Mouse (Mus musculus) lung, postnatal 14 days (tissue): ENCODE measurements around the gene Bcas2.

ENCODE experiments used
- DNase-seq: peaks from one replicate; pipeline ENCODE4 v3.0.0; 2021

Gene Bcas2

DNA sequence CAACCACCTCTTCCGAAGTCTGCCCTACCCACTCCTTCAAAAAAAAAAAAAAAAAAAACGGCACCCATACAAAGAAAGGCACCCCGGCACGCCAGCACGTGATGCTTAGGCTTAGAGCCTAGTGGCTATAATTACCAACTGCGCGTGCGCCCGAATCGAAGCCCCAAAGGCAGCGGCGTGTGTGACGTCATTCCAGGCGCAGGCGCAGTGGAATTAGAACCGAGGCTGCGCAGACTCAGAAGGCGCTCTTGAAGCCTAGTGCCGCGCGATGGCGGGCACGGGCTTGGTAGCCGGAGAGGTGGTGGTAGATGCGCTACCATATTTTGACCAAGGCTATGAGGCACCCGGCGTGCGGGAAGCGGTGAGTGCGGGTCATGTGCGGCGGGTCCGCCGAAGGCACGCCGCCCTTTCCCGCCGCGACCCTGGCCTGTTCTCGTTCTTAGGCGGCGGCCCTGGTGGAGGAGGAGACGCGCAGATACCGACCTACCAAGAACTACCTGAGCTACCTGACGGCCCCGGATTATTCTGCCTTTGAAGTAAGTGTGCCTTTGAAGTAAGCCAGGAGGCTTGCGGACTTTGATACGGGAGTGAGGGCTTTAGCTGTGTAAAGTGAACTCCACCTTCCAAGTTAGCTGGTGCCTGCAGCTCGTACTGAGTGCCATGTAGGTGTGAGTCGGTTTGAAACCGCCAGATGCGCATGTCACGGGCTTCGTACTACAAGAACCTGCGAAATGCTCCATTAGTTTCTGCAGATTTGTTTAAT is at the start of gene Bcas2:
TSS of gene Bcas2 (plus strand) at position 151 of the 763 bp plus-strand sequence.
- DNase-seq, result peak; percentile 99

DNA sequence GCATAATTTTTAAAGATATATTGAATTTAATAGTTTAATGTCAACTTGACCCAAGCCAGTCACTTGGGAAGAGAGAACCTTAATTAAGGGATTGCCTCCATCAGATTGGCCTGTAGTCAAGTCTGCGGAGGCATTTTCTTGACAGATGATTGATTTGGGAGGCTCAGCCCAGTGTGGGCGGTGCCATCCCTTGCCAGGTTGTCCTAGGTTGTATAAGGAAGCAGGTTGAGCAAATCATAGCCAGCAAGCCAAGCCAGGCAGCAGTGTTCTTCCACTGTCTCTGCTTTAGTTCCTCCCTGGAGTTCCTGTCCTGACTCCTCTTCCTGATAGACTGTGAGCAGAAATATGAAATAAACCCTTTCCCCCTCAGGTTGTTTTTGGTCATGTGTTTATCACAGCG is 47.8 kb upstream of the Bcas2 start:
- no peak for DNase-seq

DNA sequence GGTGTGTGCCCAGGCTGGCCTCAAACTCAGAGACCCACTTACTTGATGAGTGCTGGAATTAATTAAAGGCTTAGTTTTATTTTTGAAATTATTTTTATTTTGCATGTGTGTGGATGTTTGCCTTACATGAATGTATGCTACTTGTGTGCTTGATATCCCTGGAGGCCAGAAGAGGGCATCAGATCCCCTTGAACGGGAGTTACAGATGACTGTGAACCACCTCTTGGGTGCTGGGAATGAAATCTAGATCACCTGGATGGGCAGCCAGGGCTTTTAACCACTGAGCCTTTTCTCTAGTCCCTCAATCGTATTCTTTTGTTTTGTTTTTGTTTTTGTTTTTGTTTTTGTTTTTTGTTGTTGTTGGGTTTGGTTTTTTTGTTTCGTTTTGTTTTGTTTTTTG is 45.3 kb upstream of the Bcas2 start:
- DNase-seq, result no peak

DNA sequence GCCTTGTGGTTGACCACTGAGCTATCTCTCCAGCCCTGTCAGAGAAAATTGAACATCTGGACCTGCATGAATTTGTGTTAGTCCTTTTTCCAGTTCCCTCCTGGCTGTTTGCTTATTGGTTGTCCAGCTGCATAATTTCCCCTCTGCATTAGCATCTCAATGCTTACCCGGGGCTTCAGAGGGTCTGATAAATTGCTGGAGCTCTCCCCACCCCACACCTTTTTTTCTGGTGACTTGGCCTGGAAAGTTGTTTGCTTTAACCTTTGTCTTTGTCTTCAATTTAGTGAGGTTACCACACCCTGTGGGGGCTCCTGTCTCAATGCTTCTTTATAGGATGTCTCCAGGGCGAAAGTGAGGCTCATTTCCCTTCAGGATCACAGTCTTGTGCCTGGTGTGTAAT is 44.3 kb upstream of the Bcas2 start:
- DNase-seq, result no peak

DNA sequence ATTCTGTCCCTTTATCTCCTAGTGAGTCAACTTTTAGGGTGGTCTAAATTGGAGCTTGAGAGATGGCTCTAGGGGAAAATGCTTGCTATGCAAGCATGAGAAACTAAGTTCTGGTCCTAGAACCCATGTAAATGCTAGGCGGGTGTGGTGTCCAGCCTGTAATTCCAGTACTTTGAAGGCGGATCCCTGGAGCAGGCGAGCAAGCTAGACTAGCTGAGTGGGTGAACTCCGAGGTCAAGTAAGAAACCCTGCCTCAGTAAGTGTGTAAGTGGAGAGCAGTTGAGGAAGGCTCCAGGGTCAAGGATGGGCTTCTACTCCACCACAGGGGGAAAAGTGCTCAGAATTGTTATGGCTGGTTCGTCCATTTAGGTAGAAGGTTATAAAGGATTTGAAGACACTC is 43.7 kb upstream of the Bcas2 start:
- DNase-seq, result no peak

DNA sequence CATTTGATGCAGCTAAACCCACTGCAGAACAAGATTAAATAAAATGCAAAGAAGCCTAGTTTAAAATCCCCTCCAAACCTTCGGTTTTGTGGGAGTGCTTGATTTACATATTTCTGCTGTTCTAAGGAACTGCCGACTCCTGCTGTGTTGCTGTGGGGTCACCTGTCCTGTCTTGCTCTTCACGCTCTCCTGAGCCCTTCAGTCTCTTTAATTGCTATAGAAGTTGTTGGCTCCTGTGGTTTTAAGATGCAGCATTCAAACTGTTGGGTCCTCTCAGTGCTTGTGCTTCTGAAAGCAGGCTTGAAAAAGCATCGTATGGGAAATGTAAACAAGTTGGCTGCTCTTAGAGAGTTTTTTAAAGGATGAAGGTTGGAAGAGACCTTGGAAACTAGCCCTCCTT is 43.2 kb upstream of the Bcas2 start:
- no peak for DNase-seq

DNA sequence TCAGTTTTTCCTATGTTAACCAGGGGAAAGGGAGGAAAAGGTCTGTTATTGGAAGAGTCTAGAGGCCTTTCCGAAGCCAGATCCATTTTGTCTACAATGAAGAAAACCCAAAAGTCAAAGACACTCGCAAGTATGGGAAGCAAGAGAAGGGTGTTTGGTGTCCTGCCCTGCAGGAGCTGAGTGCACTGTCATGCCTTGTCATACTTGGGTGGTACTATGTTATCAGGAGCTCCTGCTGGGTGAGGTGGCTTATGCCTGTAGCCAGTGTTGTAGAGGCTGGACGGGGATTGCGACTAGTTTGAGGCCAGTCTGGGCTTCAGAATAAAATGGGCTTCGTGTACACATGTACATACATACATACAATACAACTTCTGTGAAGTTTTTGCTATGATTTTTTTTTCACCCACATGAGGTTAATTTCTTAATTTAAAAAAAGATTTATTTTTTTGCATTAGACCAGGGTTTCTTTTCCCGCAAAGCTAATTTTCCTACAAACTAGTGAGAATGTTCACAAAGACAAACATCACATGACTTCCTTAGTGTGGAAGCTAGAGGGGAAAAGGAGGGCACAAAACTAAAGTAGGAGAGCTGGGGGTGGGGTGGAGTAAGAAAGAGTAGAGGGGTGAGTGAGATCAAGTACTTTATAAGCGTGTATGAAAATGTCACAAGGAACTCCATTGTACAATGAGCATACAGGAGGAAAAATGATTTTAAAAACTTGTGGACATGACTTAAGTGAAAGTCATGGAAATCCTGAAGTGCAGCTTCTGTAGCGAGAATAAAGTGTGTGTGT is 41.9 kb upstream of the Bcas2 start:
- DNase-seq, result no peak

DNA sequence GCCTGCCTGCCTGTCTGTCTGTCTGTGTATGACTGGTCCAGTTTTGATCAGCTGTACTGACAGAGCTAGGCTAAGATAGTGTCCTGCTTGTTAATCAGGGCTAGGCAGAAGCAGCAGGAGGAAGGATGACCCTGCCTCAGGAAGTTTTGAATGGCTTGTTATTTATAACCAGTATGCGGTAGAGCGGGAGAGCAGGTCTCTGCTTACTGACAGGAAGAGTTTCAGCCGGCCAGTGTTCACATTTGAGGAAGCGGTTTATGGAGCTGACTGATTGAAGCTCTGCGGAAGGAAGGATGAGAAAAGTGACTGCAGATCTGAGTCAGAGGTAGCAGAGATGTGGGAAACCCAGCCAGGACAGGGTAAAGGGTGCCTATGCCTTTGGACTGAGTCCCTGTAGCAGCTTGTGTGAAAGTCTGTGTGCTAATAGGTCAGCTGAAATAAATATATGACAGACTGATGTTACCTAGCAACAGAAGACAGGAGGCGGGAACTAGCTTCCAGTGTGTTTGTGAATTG is 41.2 kb upstream of the Bcas2 start:
- peak; percentile 19 for DNase-seq

DNA sequence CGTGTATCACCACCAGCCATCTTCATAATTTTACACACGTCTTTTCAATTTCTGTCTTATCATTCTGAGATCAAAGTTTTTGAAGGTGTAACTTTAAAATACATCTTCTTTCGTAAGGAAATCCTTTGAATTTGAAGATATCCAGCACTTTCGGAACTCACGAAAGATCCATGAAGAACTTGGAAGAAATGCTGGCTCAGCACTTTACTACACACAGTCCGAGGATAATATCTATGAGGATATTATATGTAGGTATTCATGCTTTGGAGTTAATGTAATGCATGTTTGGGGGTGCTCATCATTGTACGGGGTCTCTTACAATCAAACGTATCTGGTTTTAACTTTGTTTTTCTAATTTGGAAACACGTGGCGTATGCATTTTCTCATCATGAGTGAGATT is 38.4 kb upstream of the Bcas2 start:
- DNase-seq, result no peak

DNA sequence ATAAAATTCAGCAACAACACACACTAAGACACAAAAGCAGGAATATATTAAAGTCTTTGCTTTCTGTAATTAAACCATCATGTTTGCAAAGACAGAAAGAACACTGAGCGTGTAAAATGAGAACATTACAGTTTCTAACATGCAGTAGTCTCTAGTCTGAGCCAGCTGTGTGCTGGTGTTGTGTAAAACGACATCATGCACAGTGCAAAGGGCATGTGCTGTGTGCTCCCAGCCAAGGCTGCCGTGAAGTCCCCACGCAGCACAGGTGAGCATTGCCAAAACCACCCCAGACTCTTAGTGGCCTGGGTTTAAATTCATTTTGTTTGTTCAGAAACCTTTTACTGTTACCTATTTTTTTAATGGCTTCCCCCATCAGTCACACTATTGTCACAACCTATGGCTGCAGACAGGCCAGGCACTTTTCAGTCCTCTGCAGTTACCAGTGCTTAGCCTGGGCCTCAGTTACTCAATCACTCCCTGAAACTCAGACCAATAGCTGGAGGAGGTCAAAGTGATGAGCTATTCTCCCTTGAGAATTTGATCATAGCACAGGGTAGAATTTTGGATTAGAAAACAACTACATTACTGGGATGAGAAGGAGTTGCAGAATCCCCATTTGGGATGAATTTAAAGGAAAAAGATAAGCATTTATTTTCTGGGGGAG is 34.9 kb upstream of the Bcas2 start:
- DNase-seq, result no peak

DNA sequence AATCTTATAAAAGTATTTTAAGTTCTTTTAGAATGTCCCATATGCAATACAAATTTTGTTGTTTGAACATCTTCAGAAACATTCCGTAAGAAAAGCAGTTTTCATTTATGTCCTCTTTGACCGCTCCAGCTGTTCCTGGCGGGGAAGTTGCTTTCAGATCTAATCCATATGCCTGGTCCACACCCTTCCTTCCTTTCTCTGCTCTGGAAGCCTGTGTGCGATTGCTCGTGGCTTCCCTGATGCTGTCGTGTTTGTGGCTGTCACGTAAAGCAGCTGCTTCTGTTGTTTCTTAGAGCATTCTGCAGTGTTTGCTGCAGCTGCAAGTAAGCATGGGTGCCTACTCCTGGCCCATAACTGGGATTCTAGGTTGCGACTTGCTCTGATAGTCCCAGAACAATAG is 32.4 kb upstream of the Bcas2 start:
- peak; percentile 48 for DNase-seq

DNA sequence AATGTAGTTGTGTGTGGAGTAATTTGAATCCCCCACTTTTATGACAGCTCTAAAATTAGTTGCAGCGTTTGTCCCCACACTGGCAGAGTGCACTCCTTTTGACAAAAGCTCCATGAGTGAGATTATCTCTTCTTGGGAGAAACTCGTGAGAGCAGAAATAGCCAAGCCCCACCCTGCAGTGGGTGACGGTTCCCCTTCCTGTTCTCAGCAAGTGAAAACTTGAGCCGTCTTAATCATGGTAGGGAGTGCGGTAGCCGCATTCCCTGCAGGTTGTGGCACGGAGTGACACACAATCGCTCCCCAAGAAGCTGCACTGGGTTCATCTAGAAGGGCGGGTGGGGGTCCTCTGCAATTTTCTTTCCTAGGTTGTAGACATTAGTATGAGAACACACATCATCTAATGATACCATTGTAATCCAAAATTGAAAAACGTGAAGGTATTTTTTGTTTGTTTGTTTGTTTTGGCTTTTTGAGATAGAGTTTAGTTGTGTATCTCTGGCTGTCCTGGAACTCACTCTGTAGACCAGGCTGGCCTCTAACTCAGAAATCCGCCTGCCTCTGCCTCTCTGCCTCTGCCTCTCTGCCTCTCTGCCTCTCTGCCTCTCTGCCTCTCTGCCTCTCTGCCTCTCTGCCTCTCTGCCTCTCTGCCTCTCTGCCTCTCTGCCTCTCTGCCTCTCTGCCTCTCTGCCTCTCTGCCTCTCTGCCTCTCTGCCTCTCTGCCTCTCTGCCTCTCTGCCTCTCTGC is 31.2 kb upstream of the Bcas2 start:
- peak; percentile 28 for DNase-seq

DNA sequence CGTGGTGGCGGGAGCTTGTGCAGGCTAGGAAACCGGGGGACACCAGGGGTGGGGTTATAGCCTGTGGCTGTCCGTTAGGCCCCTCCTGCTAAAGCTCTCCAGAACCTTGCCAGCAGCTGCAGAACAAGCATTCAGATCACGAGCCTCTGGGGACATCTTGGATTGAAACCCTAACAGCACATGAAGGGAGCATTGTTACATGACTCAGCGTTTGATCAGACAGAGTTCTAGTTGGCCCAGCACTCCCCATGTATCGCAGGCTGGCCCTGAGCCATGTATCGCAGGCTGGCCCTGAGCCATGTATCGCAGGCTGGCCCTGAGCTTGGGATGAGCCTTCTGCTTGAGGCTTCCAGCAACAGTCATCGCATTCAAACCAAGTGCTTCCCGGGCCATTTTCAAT is 30.2 kb upstream of the Bcas2 start:
- DNase-seq, result peak; percentile 17

DNA sequence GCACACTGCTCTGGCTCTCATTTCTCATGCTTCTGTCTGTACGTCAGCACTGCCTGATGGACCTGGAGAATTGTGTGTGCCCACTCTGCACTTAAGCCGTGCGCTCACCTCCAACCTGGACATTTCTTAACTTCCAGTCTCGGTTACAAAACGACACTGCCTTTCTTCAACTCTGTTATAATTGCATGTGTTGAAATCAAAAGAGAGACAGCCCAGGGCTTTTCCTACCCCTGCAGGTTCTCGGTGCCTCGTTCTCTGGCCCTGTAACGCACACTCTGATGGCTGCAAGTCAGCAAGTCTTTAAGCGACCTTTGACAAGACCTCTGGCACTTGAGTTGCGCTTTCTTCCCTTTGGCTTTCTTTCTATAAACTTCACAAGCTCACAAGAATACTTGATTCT is 29.1 kb upstream of the Bcas2 start:
- DNase-seq, result no peak

DNA sequence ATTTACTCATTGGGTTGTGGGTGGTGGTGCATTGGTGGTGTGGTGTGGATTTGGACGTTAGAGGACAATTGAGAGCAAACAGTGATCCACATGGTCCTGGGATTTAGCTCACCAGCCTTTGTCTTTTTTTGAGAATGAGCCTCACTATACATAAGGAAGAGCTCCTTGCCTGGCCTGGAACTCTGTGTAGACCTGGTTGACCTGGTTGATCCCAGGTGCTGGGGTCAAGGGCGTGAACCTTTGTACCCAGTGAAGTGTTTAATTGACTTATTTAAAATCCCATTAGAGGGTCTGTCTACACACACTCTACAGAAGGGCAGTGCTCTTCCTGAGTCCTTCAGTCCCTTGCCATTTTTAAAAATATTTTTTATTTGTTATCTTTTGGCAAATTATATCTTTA is 26.1 kb upstream of the Bcas2 start:
- no peak for DNase-seq

DNA sequence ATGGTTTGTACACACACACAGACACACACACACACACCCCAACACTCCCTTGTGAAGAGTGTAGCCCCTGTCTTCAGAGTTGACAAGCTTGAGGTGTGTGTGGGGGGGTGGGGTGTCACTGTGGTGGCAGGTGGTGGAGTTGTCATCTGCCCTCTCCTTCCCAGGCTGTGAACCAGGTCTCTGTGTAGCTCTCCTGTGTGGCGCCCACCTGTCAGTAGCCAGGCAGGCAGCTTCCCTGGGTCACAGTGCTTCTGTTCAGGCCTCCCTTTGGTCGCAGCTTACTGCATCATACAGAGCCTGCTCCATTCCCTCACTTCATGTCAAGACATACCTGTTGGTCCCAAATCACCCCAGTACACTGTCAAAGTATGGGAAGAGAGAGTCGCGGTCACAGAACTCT is 25.7 kb upstream of the Bcas2 start:
- DNase-seq, result no peak

DNA sequence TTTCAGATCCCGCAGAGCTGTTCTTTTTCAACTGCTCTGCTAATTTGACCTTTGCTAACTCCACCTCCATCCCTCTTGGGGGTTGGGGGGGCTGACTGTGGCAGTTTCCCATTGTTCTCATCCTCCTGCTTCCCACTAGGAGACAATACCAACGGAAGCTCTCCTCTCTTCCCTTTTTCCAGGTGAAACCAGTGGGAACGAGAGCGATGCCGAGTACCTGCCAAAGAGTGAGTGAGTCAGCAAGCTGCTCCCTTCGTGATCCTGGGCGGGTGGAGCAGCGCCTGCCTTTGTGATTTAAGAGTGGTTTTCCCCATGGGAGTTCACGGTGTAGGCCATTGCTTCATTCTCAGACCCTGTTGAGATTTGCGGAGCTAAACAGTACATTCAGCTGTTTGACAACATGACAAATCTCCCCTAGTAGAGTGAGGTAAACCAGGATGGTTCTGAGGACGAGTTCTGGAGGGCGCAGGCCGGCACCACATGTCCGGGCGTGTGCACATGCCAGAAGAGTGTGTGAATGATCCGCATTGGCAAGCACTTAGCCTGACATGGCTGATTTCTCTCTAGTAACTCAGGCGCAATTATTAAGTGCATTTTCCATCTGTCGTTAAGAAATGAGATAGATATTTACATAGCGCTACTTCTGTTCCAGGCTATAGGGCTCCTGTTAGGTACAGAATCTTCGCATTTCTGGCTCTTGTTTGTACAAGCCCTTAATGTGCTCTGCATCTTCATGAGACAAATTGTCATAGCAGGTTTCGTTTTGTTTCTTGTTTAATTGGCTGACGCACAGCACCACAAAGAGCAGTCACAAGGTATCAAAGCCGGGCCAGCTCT is 24.9 kb upstream of the Bcas2 start:
- no peak for DNase-seq

DNA sequence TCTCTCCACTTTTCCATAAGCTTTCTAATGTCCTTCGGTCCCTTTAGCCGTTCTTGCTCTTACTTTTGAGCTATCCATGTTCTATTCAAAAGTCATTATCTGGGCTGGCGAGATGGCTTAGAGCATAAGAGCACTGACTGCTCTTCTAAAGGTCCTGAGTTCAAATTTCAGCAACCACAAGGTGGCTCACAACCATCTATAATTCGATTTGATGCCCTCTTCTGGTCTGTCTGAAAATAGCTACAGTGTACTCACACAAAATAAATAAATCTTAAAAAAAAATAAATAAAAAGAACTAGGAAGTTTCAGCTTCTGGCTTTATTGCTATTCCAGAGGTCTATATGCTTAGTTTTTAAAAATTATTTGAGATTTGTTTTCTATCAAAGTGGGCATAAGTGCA is 23.7 kb upstream of the Bcas2 start:
- DNase-seq, result no peak

DNA sequence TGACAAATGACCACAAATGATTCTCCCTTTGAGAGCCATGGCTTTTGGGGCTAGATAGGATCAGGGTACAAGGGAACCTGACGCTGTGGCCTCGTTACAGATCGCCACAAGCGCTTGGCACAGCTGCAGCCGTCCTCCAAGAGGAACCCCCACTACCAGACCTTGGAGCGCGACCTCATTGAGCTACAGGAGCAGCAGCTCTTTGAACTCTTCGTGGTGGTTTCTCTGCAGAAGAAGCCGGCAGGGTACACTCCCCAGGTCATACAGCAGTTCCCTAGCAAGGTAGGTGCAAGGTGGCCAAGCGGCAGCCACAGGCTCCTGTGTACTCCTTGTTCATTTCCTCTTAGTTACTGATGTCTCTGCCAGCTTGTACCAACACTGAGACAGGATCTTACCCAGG is 22.5 kb upstream of the Bcas2 start:
- no peak for DNase-seq

DNA sequence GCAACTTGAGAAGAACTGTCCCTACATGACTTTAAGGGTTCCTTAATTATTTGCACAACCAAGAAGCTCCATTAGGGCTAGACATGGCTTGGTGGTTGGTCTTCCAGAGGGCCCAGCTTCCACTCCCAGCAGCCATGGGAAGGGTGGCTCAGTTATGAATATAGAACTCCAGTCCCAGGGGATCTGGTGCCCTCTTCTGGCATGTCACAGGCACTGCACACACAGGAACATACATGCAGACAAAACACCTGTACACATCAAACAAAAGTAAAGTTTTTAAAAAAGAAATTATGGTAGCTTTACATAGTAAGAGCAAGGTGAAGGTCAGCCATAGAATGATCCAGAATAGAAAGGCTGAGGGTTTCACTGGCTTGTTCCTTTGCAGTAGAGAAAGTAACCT is 17.7 kb upstream of the Bcas2 start:
- DNase-seq, result no peak

DNA sequence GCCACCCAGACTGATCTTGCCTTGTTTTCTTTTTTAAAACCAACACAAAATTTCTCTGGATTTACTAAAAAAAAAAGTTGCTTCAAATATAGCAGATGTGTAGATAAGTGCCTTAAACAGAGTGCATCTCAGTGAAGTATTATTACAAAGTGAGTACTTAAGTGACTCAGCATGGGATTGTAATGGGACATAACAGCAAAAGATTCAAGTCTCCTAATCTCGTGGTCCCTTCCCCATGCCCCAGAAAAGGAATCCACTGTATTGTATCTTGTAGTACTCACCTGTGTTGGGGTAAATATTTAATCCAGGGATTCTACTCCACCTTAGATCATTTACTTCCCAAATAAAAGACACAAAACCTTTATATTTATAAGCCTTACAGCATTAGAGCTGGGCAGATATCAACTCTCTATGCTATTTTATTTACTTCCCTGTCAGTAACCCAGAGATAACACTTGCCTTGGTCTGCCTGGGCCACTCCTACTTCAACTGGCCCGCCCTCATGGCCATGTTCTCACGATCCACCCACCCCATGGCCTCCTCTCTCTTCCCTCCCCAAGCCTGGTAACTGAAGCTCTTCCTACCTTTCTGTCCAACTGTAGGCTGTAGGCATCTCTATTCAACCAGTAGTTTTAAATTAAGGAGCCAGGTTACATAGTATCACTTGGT is 12.1 kb upstream of the Bcas2 start:
- no peak for DNase-seq

DNA sequence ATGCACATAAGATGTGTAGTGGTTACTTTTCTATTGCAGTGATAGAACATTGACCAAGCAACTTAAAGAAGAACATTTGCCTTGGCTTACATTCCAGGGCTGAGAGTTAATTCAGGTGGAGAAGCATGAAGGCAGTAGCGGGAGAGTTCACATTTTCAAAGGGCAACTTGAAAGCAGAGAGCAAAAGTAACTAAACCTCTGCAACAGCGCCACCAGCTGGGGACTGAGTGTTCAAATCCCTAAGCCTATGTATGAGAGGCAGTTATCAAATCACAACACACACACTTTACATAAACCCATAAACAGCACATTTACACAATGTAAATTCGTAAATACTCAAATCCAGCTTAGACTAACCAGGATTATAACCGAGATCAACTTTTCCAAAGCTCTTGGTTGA is 1.7 kb upstream of the Bcas2 start:
- peak; percentile 88 for DNase-seq
